Mouse (Mus musculus) embryo, embryonic 10 days (tissue): Measurements from ENCODE around the gene Srgap1.

ENCODE experiments used
- DNase-seq: peaks from one replicate; pipeline ENCODE4 v3.0.0-alpha.2; 2015; ENCODE audit warnings: low spot score

Srgap1 gene

GRCm38 (mm10) chr10:122016631-122017030 lies 30.5 kb downstream of the Srgap1 start:
- no peak for DNase-seq

- DNase-seq, result no peak
Observed at GRCm38 (mm10) chr10:122012321-122012720, 34.8 kb downstream of the Srgap1 start.

- DNase-seq, result no peak
Observed at GRCm38 (mm10) chr10:122008731-122009391, 38.3 kb downstream of the Srgap1 start.

GRCm38 (mm10) chr10:122008370-122008730 lies 38.8 kb downstream of the Srgap1 start:
- DNase-seq, result no peak

GRCm38 (mm10) chr10:122006606-122007005 lies 40.5 kb downstream of the Srgap1 start:
- DNase-seq, result peak; percentile 29

- no peak for DNase-seq
Observed at GRCm38 (mm10) chr10:122006151-122006550, 41.0 kb downstream of the Srgap1 start.

GRCm38 (mm10) chr10:122005560-122005959 lies 41.6 kb downstream of the Srgap1 start:
- no peak for DNase-seq

- DNase-seq, result no peak
Observed at GRCm38 (mm10) chr10:122002930-122003329, 44.2 kb downstream of the Srgap1 start.

- DNase-seq, result no peak
Observed at GRCm38 (mm10) chr10:121998806-121999205, 48.3 kb downstream of the Srgap1 start.

- peak; percentile 63 for DNase-seq
Observed at GRCm38 (mm10) chr10:121996500-121996899, 50.6 kb downstream of the Srgap1 start.

- DNase-seq, result peak; percentile 74
Observed at GRCm38 (mm10) chr10:121995448-121995847, 51.7 kb downstream of the Srgap1 start.

- DNase-seq, result no peak
Observed at GRCm38 (mm10) chr10:121994660-121995059, 52.5 kb downstream of the Srgap1 start.

- DNase-seq, result no peak
Observed at GRCm38 (mm10) chr10:121992609-121993008, 54.5 kb downstream of the Srgap1 start.

GRCm38 (mm10) chr10:121986997-121987396 lies 60.1 kb downstream of the Srgap1 start:
- DNase-seq, result no peak

GRCm38 (mm10) chr10:121984887-121985286 lies 62.2 kb downstream of the Srgap1 start:
- no peak for DNase-seq

GRCm38 (mm10) chr10:121983993-121984610 lies 63.0 kb downstream of the Srgap1 start:
- peak; percentile 50 for DNase-seq

GRCm38 (mm10) chr10:121975330-121975729 lies 71.8 kb downstream of the Srgap1 start:
- DNase-seq, result no peak

GRCm38 (mm10) chr10:121974591-121974990 lies 72.5 kb downstream of the Srgap1 start:
- no peak for DNase-seq

GRCm38 (mm10) chr10:121973281-121973680 lies 73.8 kb downstream of the Srgap1 start:
- DNase-seq, result no peak

- no peak for DNase-seq
Observed at GRCm38 (mm10) chr10:121972249-121972892, 74.7 kb downstream of the Srgap1 start.

GRCm38 (mm10) chr10:121971658-121972057 lies 75.5 kb downstream of the Srgap1 start:
- no peak for DNase-seq

- no peak for DNase-seq
Observed at GRCm38 (mm10) chr10:121970912-121971311, 76.2 kb downstream of the Srgap1 start.

- DNase-seq, result no peak
Observed at GRCm38 (mm10) chr10:121964114-121964513, 83.0 kb downstream of the Srgap1 start.
